Mouse (Mus musculus) heart, postnatal 4 days (tissue): ENCODE measurements at regions not wholly inside any gene's neighbourhood (a gene's known extent, or its start where the extent isn't known, plus 50 kb on each side); places are given as distances from the start of the nearest gene placed in this dataset.

ENCODE experiments used
- DNase-seq: peaks from one replicate; pipeline ENCODE4 v3.0.0; 2021

GRCm38 (mm10) chr17:49219512-49220197, 208.5 kb upstream of the Mocs1 start:
- no peak for DNase-seq

- no peak for DNase-seq
Measured at GRCm38 (mm10) chr17:49223212-49223611, 204.9 kb upstream of the Mocs1 start.

GRCm38 (mm10) chr17:49223651-49224050, 204.5 kb upstream of the Mocs1 start:
- DNase-seq = peak; percentile 58

- no peak for DNase-seq
Measured at GRCm38 (mm10) chr17:49225255-49226015, 202.7 kb upstream of the Mocs1 start.

- DNase-seq = peak; percentile 29
Measured at GRCm38 (mm10) chr17:49226016-49226400, 202.2 kb upstream of the Mocs1 start.

- DNase-seq = no peak
Measured at GRCm38 (mm10) chr17:49231287-49231686, 196.9 kb upstream of the Mocs1 start.

- DNase-seq = no peak
Measured at GRCm38 (mm10) chr17:49240097-49240496, 188.1 kb upstream of the Mocs1 start.

- peak; percentile 86 for DNase-seq
Measured at GRCm38 (mm10) chr17:49243419-49243818, 184.7 kb upstream of the Mocs1 start.

GRCm38 (mm10) chr17:49245013-49245412, 183.1 kb upstream of the Mocs1 start:
- no peak for DNase-seq

- no peak for DNase-seq
Measured at GRCm38 (mm10) chr17:49247215-49247614, 180.9 kb upstream of the Mocs1 start.

GRCm38 (mm10) chr17:49250726-49251537, 177.2 kb upstream of the Mocs1 start:
- DNase-seq = no peak

GRCm38 (mm10) chr17:49252271-49252670, 175.9 kb upstream of the Mocs1 start:
- no peak for DNase-seq

GRCm38 (mm10) chr17:49258496-49258895, 169.7 kb upstream of the Mocs1 start:
- no peak for DNase-seq

- DNase-seq = no peak
Measured at GRCm38 (mm10) chr17:49262394-49262793, 165.8 kb upstream of the Mocs1 start.

GRCm38 (mm10) chr17:49266343-49266742, 161.8 kb upstream of the Mocs1 start:
- DNase-seq = peak; percentile 11

GRCm38 (mm10) chr17:49269943-49270342, 158.2 kb upstream of the Mocs1 start:
- DNase-seq = peak; percentile 19

GRCm38 (mm10) chr17:49272661-49273448, 155.3 kb upstream of the Mocs1 start:
- DNase-seq = no peak

- DNase-seq = no peak
Measured at GRCm38 (mm10) chr17:49274936-49275335, 153.2 kb upstream of the Mocs1 start.

GRCm38 (mm10) chr17:49275421-49275820, 152.7 kb upstream of the Mocs1 start:
- DNase-seq = no peak

GRCm38 (mm10) chr17:49275916-49276315, 152.2 kb upstream of the Mocs1 start:
- DNase-seq = no peak

- no peak for DNase-seq
Measured at GRCm38 (mm10) chr17:49278541-49278940, 149.6 kb upstream of the Mocs1 start.

- no peak for DNase-seq
Measured at GRCm38 (mm10) chr17:49278973-49279727, 149.0 kb upstream of the Mocs1 start.
